Mouse (Mus musculus) MEL (cell line): ENCODE measurements around the gene Entpd5.

Source experiments
- CHD1 ChIP-seq: IDR thresholded peaks from 2 replicates; pipeline ENCODE4 v1.6.1; 2012; ENCODE audit warnings: low read depth, mild to moderate bottlenecking, inconsistent platforms, low read length, improper control_type of control experiment
- CHD2 ChIP-seq: IDR thresholded peaks from 2 replicates; pipeline ENCODE4 v1.6.1; 2011; ENCODE audit warnings: low read length, improper control_type of control experiment
- CTCF ChIP-seq, 3 experiments: IDR thresholded peaks in 2 of 3; conservative IDR thresholded peaks in 1 of 3; 2 replicates each; pipeline ENCODE4 v1.5.1; 2011 to 2012; ENCODE audit warnings: low read length in 3 of 3, low read depth in 2 of 3, mild to moderate bottlenecking in 2 of 3, improper control_type of control experiment in 1 of 3, inconsistent platforms in 1 of 3, mixed read lengths in 1 of 3, moderate library complexity in 1 of 3; ENCODE audit not compliant: control insufficient read depth in 1 of 3, insufficient read depth in 1 of 3, poor library complexity in 1 of 3, severe bottlenecking in 1 of 3
- E2F4 ChIP-seq: IDR thresholded peaks from 2 replicates; pipeline ENCODE4 v1.6.1; 2011; ENCODE audit warnings: low read depth, low read length, improper control_type of control experiment, borderline replicate concordance
- EP300 ChIP-seq, 2 experiments: IDR thresholded peaks; 2 replicates each; pipeline ENCODE4 v1.6.1; 2011; ENCODE audit warnings: improper control_type of control experiment in 2 of 2, low read length in 2 of 2, low read depth in 1 of 2, mild to moderate bottlenecking in 1 of 2
- GATA1 ChIP-seq: IDR thresholded peaks from 2 replicates; pipeline ENCODE4 v1.6.1; 2011; ENCODE audit warnings: low read depth, low read length, improper control_type of control experiment
- POLR2A ChIP-seq, 2 experiments: IDR thresholded peaks; 2 replicates each; pipeline ENCODE4 v1.6.1; 2011 to 2012; ENCODE audit warnings: low read length in 2 of 2, mild to moderate bottlenecking in 2 of 2, control low read depth in 1 of 2, improper control_type of control experiment in 1 of 2, low read depth in 1 of 2, moderate library complexity in 1 of 2; ENCODE audit not compliant: control insufficient read depth in 1 of 2, insufficient read depth in 1 of 2, poor library complexity in 1 of 2
- USF2 ChIP-seq, 2 experiments: IDR thresholded peaks; 2 replicates each; pipeline ENCODE4 v1.6.1; 2011 to 2012; ENCODE audit warnings: improper control_type of control experiment in 2 of 2, low read length in 2 of 2, borderline replicate concordance in 1 of 2, inconsistent platforms in 1 of 2, low read depth in 1 of 2, mild to moderate bottlenecking in 1 of 2; ENCODE audit not compliant: insufficient read depth in 1 of 2
- ZNF384 ChIP-seq: IDR thresholded peaks from 2 replicates; pipeline ENCODE4 v1.6.1; 2012; ENCODE audit warnings: low read depth, mild to moderate bottlenecking, inconsistent platforms, low read length, improper control_type of control experiment

- TF ChIP-seq POLR2A (IDR thresholded peaks at IDR 0.05; ENCODE audit: control insufficient read depth in 1 of 2, insufficient read depth in 1 of 2, low read depth in 1 of 2, low read length in 2 of 2, poor library complexity in 1 of 2) (no peak), EP300 (IDR thresholded peaks at IDR 0.05; ENCODE audit: low read depth in 1 of 2, low read length in 2 of 2) (no peak), E2F4 (no peak), USF2 (IDR thresholded peaks at IDR 0.05; ENCODE audit: borderline replicate concordance in 1 of 2, insufficient read depth in 1 of 2, low read depth in 1 of 2, low read length in 2 of 2) (no peak), CTCF (IDR thresholded peaks at IDR 0.05 in 2 of 3, conservative IDR thresholded peaks at IDR 0.05 in 1 of 3; ENCODE audit: control insufficient read depth in 1 of 3, insufficient read depth in 1 of 3, low read depth in 2 of 3, low read length in 3 of 3, poor library complexity in 1 of 3, severe bottlenecking in 1 of 3) (no peak), CHD1 (no peak), GATA1 (no peak), CHD2 (no peak), ZNF384 (no peak)
These were observed 43.7 kb downstream of the Entpd5 start for GRCm38 (mm10) chr12:84365137-84365536.
